In the genomic region with DNA sequence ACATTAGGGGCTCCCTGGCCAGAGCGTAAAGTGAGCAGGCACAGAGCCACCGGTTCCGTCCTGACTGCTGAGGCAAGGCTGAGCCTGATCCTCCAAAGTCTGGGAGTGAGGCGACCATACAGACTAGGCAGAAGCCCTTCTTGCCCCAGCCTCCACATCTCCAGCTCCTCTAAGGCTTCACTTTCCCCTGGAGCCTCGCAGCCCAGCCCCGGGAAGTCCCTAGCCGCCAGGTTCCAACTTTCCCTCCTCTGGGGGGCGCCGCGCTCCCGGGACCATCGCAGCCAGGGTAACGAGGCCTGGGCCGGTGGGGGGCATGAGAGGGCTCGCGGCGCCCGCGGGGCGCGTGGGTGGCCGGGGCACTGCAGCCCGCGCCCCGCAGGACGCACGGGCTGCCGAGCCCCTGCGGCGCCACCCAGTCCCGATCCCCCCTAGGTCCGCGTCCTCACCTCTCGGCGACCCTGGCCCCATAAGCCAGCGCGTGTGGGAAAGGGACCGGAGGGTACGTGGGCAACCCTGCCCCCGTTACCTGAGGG, we compare ENCODE assay signal across 8 mouse cellular contexts. TPM values are rescaled to one million over a fixed set of nuclear protein-coding genes. Genes with fewer than 3 reads are reported as not detected.
DNase-seq lines count a peak whose midpoint lies in the region; ATAC-seq and TF ChIP-seq lines count a peak whose summit lies in the region.

No protein-coding gene starts in this region.

- H3K27ac ChIP-seq in forebrain, embryonic 14.5 days (ENCODE audit: low read depth, low read length) = peak overlapping the region; percentile 72
- peak overlapping the region; percentile 94 for H3K27ac ChIP-seq in liver, postnatal 0 days (ENCODE audit: low read depth)
- H3K27ac ChIP-seq in neural tube, embryonic 12.5 days = peak overlapping the region; percentile 64
- H3K27ac ChIP-seq in stomach, postnatal 0 days (replicated peaks) = peak overlapping the region; percentile 95

- intact Hi-C loops in heart, postnatal 14 days (cut with DNase I) = loop anchor here (1.0 to 5.0 kb wide), 4 partner anchors 89 to 203 kb away; no protein-coding TSS in a partner anchor

- DNase-seq in ES-CJ7 (ENCODE audit: low read depth, low spot score) = peak; percentile 66
- peak; percentile 77 for DNase-seq in cerebellum, adult 11 months
- DNase-seq in forebrain, embryonic 14.5 days (ENCODE audit: low spot score) = peak; percentile 61
- DNase-seq in heart, postnatal 14 days = peak; percentile 91 to 92
- peak; percentile 82 for DNase-seq in layer of hippocampus, adult 11-12 months (ENCODE audit: low spot score)
- peak; percentile 86 for DNase-seq in liver, postnatal 0 days
- peak; percentile 88 for DNase-seq in stomach, postnatal 0 days (ENCODE audit: low spot score)

- no peaks in the 10 kb centered on the region for H3K9me3 ChIP-seq in forebrain, embryonic 14.5 days (replicated peaks; ENCODE audit: control insufficient read depth, low read length)
- H3K9me3 ChIP-seq in liver, postnatal 0 days (ENCODE audit: low read length) = no peaks in the 10 kb centered on the region
- H3K9me3 ChIP-seq in neural tube, embryonic 12.5 days = no peaks in the 10 kb centered on the region
- H3K9me3 ChIP-seq in stomach, postnatal 0 days (ENCODE audit: control insufficient read depth, low read length) = no peaks in the 10 kb centered on the region

- H3K36me3 ChIP-seq in forebrain, embryonic 14.5 days (ENCODE audit: control insufficient read depth, insufficient read depth, low read length) = no peaks in the 10 kb centered on the region
- peaks cover 1% of the 10 kb centered on the region; the same call in 1 of the 2 replicates for H3K36me3 ChIP-seq in liver, postnatal 0 days (replicated peaks; ENCODE audit: insufficient read depth, low read length)
- H3K36me3 ChIP-seq in neural tube, embryonic 12.5 days = no peaks in the 10 kb centered on the region
- no peaks in the 10 kb centered on the region; the same call in 1 of the 2 replicates for H3K36me3 ChIP-seq in stomach, postnatal 0 days (ENCODE audit: control insufficient read depth, insufficient read depth, low read length)

- peak overlapping the region; percentile 59 for H3K4me2 ChIP-seq in forebrain, embryonic 14.5 days (ENCODE audit: low read length)
- H3K4me2 ChIP-seq in liver, postnatal 0 days (ENCODE audit: low read depth, low read length) = peak overlapping the region; percentile 96
- peak overlapping the region; percentile 73 for H3K4me2 ChIP-seq in neural tube, embryonic 12.5 days (replicated peaks)
- peak overlapping the region; percentile 69 for H3K4me2 ChIP-seq in stomach, postnatal 0 days (replicated peaks; ENCODE audit: low read depth)

- peak overlapping the region; percentile 71 for H3K9ac ChIP-seq in forebrain, embryonic 14.5 days (ENCODE audit: low read length)
- peak overlapping the region; percentile 86 for H3K9ac ChIP-seq in liver, postnatal 0 days (replicated peaks)
- peak overlapping the region; percentile 69 for H3K9ac ChIP-seq in neural tube, embryonic 12.5 days
- peak overlapping the region; percentile 84 for H3K9ac ChIP-seq in stomach, postnatal 0 days (ENCODE audit: low read length)

- H3K4me1 ChIP-seq in forebrain, embryonic 14.5 days (ENCODE audit: control insufficient read depth, insufficient read depth, low read length) = peaks cover 17% of the 10 kb centered on the region
- H3K4me1 ChIP-seq in liver, postnatal 0 days (ENCODE audit: insufficient read depth) = peaks cover 12% of the 10 kb centered on the region; the same call in 1 of the 2 replicates
- peaks cover 18% of the 10 kb centered on the region for H3K4me1 ChIP-seq in neural tube, embryonic 12.5 days
- no peaks in the 10 kb centered on the region for H3K4me1 ChIP-seq in stomach, postnatal 0 days (replicated peaks; ENCODE audit: control insufficient read depth, insufficient read depth)

- H3K27me3 ChIP-seq in forebrain, embryonic 14.5 days (replicated peaks; ENCODE audit: control insufficient read depth, insufficient read depth, low read length) = no peaks in the 10 kb centered on the region
- no peaks in the 10 kb centered on the region for H3K27me3 ChIP-seq in liver, postnatal 0 days (ENCODE audit: insufficient read depth, low read length)
- no peaks in the 10 kb centered on the region for H3K27me3 ChIP-seq in neural tube, embryonic 12.5 days (replicated peaks)
- H3K27me3 ChIP-seq in stomach, postnatal 0 days (ENCODE audit: control insufficient read depth, insufficient read depth, low read length) = no peaks in the 10 kb centered on the region

- TF ChIP-seq CTCF in liver, postnatal 0 days (IDR thresholded peaks at IDR 0.05; ENCODE audit: low read depth) = peak; percentile 74
- TF ChIP-seq CTCF in stomach, postnatal 0 days (IDR thresholded peaks at IDR 0.05; ENCODE audit: low read depth) = peak; percentile 79

- 1% methylated on average over 39 of the region's 40 CpGs for WGBS in forebrain, embryonic 14.5 days
- under 1% methylated on average over 37 of the region's 40 CpGs for WGBS in liver, postnatal 0 days (ENCODE audit: insufficient replicate concordance)
- 1% methylated on average over 40 of the region's 40 CpGs for WGBS in neural tube, embryonic 12.5 days
- WGBS in stomach, postnatal 0 days = under 1% methylated on average over 39 of the region's 40 CpGs

- peak overlapping the region; percentile 73 for H3K4me3 ChIP-seq in forebrain, embryonic 14.5 days (ENCODE audit: low read depth, low read length)
- peak overlapping the region; percentile 79 for H3K4me3 ChIP-seq in liver, postnatal 0 days (ENCODE audit: low read depth, low read length)
- peak overlapping the region; percentile 71 for H3K4me3 ChIP-seq in neural tube, embryonic 12.5 days
- peak overlapping the region; percentile 92 for H3K4me3 ChIP-seq in stomach, postnatal 0 days (ENCODE audit: low read depth, low read length)

- no peak for TF ChIP-seq EP300 in liver, postnatal 0 days (IDR thresholded peaks at IDR 0.05; ENCODE audit: low read depth)
- no peak for TF ChIP-seq EP300 in stomach, postnatal 0 days (optimal IDR thresholded peaks at IDR 0.05)

- peak; percentile 49 for ATAC-seq in forebrain, embryonic 14.5 days
- ATAC-seq in liver, postnatal 0 days = peak; percentile 47
- ATAC-seq in neural tube, embryonic 12.5 days (ENCODE audit: low FRiP score, low read depth) = peak; percentile 82
- ATAC-seq in stomach, postnatal 0 days (ENCODE audit: low FRiP score, low TSS enrichment) = peak; percentile 63

RNA-seq across cellular contexts. Expression of a gene that starts 0.4 kb away (rescaled TPM):
- polyA plus RNA-seq in forebrain, embryonic 14.5 days (2014; fragmentation: Nextera tagmentation; extraction: Ambion mirVana) = 2.5 and 4.1 TPM in 2 replicates
- 10 to 100 TPM; 41.7 to 44.5 TPM for total RNA-seq in heart, postnatal 14 days (2021)
- 2.3 and 2.6 TPM in 2 replicates for polyA plus RNA-seq in liver, postnatal 0 days (2015; fragmentation: Nextera tagmentation; extraction: Ambion mirVana)
- polyA plus RNA-seq in neural tube, embryonic 12.5 days (2016; fragmentation: Nextera tagmentation; extraction: Ambion mirVana) = 7.1 and 7.8 TPM in 2 replicates
- 4.2 and 4.5 TPM in 2 replicates for polyA plus RNA-seq in stomach, postnatal 0 days (2015; fragmentation: Nextera tagmentation; extraction: Ambion mirVana)

RNA-seq across cellular contexts. Expression of a gene that starts 0.9 kb away (rescaled TPM):
- polyA plus RNA-seq in forebrain, embryonic 14.5 days (2014; fragmentation: Nextera tagmentation; extraction: Ambion mirVana) = 65.7 and 77.8 TPM in 2 replicates
- total RNA-seq in heart, postnatal 14 days (2021) = 10 to 100 TPM; 27.5 to 28.8 TPM
- 8.2 and 8.3 TPM in 2 replicates for polyA plus RNA-seq in liver, postnatal 0 days (2015; fragmentation: Nextera tagmentation; extraction: Ambion mirVana)
- polyA plus RNA-seq in neural tube, embryonic 12.5 days (2016; fragmentation: Nextera tagmentation; extraction: Ambion mirVana) = 79.3 and 84.7 TPM in 2 replicates
- polyA plus RNA-seq in stomach, postnatal 0 days (2015; fragmentation: Nextera tagmentation; extraction: Ambion mirVana) = 15.2 and 15.6 TPM in 2 replicates

Comparison
In these comparisons a context has a peak if more than half of its experiments do, and no peak if none do; other contexts are left out.
1. Peak in every context shown above with its lines: DNase-seq, ATAC-seq, H3K4me3 ChIP-seq and H3K27ac ChIP-seq.